Mouse (Mus musculus) midbrain, postnatal 0 days (tissue): ENCODE data around the gene Yars2. TPM values are rescaled to one million over a fixed set of nuclear protein-coding genes. Genes with fewer than 3 reads are reported as not detected.

Experiments used
- ATAC-seq: fragments of 200-750 bp; cut with Nextera tagmentation; 2 replicates; pipeline ENCODE4 v1.8.0; 2017; ENCODE audit warnings: moderate number of reproducible peaks, mild to moderate bottlenecking, moderate TSS enrichment, moderate library complexity; ENCODE audit not compliant: low FRiP score
- DNase-seq: peaks from one replicate; pipeline ENCODE4 v3.0.0-alpha.2; 2015; ENCODE audit warnings: low spot score
- H3K27ac ChIP-seq: fragments of 300-500 bp; sonication (generic); 2 replicates; pipeline ENCODE4 v1.5.1; 2014; ENCODE audit warnings: low read depth, mild to moderate bottlenecking, low read length, mixed read lengths
- H3K27me3 ChIP-seq: fragments of 300-500 bp; sonication (generic); 2 replicates; pipeline ENCODE4 v1.6.1; 2014; ENCODE audit warnings: low read length, control low read depth, mixed read lengths; ENCODE audit not compliant: insufficient read depth
- H3K36me3 ChIP-seq: fragments of 300-500 bp; sonication (generic); 2 replicates; pipeline ENCODE4 v1.6.1; 2014; ENCODE audit warnings: low read length, control low read depth, mixed read lengths; ENCODE audit not compliant: insufficient read depth
- H3K4me1 ChIP-seq: fragments of 300-500 bp; sonication (generic); 2 replicates; pipeline ENCODE4 v1.6.1; 2014; ENCODE audit warnings: mild to moderate bottlenecking, control low read depth, antibody characterized with exemption, low read length, mixed read lengths; ENCODE audit not compliant: insufficient read depth
- H3K4me2 ChIP-seq: fragments of 300-500 bp; sonication (generic); 2 replicates; pipeline ENCODE4 v1.6.1; 2014; ENCODE audit warnings: low read depth, mild to moderate bottlenecking, low read length, mixed read lengths; ENCODE audit not compliant: poor library complexity, severe bottlenecking
- H3K4me3 ChIP-seq: fragments of 300-500 bp; sonication (generic); 2 replicates; pipeline ENCODE4 v1.5.1; 2014; ENCODE audit warnings: low read depth, mild to moderate bottlenecking, low read length, moderate library complexity
- H3K9ac ChIP-seq: fragments of 300-500 bp; sonication (generic); replicated peaks from 2 replicates; pipeline ENCODE4 v1.6.1; 2014; ENCODE audit warnings: mild to moderate bottlenecking, low read length, moderate library complexity, mixed read lengths; ENCODE audit not compliant: poor library complexity, severe bottlenecking
- H3K9me3 ChIP-seq: fragments of 300-500 bp; sonication (generic); 2 replicates; pipeline ENCODE4 v1.6.1; 2016; ENCODE audit warnings: low read length, control low read depth
- CTCF ChIP-seq: IDR thresholded peaks from 2 replicates; pipeline ENCODE4 v1.5.1; 2016; ENCODE audit warnings: antibody characterized with exemption, mild to moderate bottlenecking
- WGBS: fragments of 180-500 bp; shearing (Covaris S2); extraction: QIAGEN DNeasy Blood & Tissue Kit; methylation state at CpG from one replicate; pipeline ENCODE4 v1.1.7; 2014; 5-methylcytosine and 5-hydroxymethylcytosine counted together
- polyA plus RNA-seq: library from polyadenylated mRNA; unstranded; fragments of >200 nt; fragmentation: Nextera tagmentation; extraction: Ambion mirVana; gene quantifications from 2 replicates; pipeline ENCODE4 v1.2.1, GENCODE M21; 2015
- total RNA-seq: library from RNA; depleted of rRNA; stranded (reverse); fragments of >200 nt; gene quantifications from 2 replicates; pipeline ENCODE4 v1.2.3, GENCODE M21; 2014; rRNA removed

Gene Yars2
- total RNA-seq (30.5 and 34.7 TPM in 2 replicates), polyA plus RNA-seq (25.4 and 26.7 TPM in 2 replicates)

DNA sequence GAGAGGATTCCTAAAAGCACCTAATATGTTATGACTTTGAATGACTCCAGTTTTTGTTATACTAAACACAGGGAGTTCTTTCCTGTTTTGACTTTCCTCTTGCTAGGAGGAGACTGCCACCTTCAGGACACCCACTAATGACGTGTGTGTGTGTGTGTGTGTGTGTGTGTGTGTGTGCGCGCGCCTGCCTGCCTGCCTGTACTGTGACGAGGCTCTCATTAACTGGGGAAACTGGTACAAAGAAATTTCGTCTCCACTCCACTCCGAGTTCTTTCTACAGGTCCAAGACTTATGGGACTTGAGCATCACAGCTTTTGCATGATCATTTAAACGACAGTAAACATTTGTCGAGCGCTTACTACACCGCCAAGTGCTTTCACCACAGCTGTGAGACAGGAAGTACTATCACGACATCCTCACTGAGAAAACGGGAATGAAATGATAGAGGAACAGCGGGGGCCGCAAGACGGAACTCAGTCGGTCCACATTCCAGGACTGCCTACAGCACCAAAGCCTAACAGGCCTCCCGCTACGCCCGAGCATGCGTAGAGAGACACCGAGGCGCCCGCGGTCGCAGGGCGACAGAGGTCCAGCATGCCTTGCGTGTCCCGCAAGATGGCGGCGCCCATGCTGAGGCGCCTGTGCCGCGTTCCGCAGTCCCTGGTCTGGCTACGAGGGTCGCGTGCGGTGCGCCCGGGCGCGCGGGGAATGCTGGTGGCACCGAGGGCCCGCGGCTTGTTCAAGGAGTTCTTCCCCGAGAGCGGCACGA, at the start of gene Yars2:
Gene Yars2 (plus strand): TSS at position 597 of the 769 bp plus-strand sequence.
- Histone ChIP-seq H3K27me3 (no peaks in the 10 kb centered on the region), H3K4me2 (peak within 1 kb of the TSS; percentile 91), H3K9ac (peak within 1 kb of the TSS; percentile 71), H3K27ac (peak within 1 kb of the TSS; percentile 84), H3K4me1 (peaks cover 3% of the 10 kb centered on the region; the same call in 1 of the 2 replicates), H3K4me3 (peak within 1 kb of the TSS; percentile 96), H3K36me3 (peaks cover 10% of the 10 kb centered on the region), H3K9me3 (no peaks in the 10 kb centered on the region)
- WGBS, result under 1% methylated on average over 41 of the region's 50 CpGs
- peak; percentile 99 for ATAC-seq
- TF ChIP-seq CTCF, result peak; percentile 92
- DNase-seq, result peak; percentile 96

DNA sequence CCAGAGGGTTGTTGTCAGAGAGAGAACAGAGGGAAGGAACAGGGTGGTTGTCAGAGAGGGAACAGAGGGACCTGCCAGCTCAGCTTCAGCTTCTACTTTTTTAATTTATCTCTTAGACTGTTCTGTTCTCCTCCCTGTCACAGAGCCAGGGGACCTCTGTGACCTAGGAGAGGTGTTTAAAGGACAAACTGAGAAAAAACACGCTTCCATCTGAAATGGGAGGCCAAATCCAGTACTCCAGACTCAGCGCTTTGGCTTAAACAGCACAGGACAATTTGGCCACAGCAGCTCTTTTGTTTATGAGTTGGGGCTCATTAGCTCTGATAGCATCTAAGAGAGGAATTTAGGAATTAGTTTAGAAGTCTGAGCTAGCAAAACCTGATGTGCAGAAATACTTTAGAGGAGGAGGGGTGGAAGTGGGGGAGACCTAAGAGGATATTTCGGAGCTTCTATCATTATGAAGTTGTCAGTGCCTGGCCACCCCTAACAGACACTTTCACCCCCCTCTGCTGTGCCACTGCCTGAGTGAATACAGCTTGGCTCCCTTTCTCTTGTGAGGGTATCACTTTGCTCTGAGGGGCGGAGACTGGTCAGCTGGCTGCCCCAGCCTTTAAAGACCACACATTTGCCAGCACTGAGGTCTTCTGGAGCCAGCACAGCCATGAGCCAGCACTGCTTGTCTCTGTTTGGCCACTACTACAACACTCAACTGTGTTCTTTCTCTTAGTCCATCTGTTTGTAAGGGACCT, 49.3 kb upstream of the Yars2 start:
- Histone ChIP-seq H3K4me1 (no peaks in the 10 kb centered on the region), H3K36me3 (no peaks in the 10 kb centered on the region), H3K4me3 (no peak overlapping the region), H3K27me3 (no peaks in the 10 kb centered on the region), H3K9me3 (no peaks in the 10 kb centered on the region), H3K27ac (no peak overlapping the region), H3K9ac (no peak overlapping the region), H3K4me2 (no peak overlapping the region)
- TF ChIP-seq CTCF, result no peak
- WGBS, result 43% methylated on average over 4 of the region's 4 CpGs
- DNase-seq (peak; percentile 41), ATAC-seq (no peak)

DNA sequence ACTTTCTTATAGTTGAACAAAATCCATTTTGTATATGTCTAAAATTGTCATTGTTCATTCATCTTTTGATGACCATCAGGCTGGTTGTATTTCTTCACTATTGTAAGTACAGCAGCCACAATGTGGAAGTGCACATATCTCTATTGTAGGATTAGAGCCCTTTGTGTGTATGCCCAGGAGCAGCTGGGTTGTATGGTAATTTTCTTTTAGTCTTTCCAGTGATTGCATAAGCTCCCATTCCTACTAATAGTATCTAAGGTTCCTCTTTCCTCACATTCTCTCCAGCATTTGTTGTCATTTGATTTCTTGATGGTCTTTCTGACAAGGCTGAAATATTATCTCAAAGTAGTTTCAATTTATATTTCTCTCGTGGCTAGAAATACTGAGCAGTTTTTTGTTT, 47.5 kb upstream of the Yars2 start:
- no peak for TF ChIP-seq CTCF
- WGBS, result 84% methylated on average over 1 of the region's 1 CpGs
- Histone ChIP-seq H3K9me3 (no peaks in the 10 kb centered on the region), H3K36me3 (no peaks in the 10 kb centered on the region), H3K4me3 (no peak overlapping the region), H3K4me1 (no peaks in the 10 kb centered on the region), H3K27me3 (no peaks in the 10 kb centered on the region), H3K9ac (no peak overlapping the region), H3K4me2 (no peak overlapping the region), H3K27ac (no peak overlapping the region)
- ATAC-seq (no peak), DNase-seq (no peak)

DNA sequence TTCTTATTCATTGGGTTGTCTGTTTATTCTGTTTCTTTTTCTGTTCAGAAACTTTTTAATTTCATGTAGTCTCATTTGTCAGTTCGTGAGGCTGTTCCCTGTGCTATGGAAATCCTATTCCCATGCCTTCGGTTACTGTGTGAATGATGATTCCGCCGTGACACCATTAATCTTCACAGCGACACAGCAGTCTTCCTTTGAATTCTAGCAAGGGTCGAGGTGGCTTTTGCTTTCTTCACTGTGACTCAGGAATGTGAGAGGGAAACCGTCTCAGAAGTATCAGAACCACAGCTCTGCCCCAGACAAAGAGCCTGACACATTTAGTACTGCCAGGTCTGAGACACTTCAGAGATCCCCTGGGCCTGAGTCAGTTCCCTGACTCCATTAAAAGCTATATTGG, 46.9 kb upstream of the Yars2 start:
- no peaks in the 10 kb centered on the region for H3K36me3 ChIP-seq
- H3K27ac ChIP-seq, result no peak overlapping the region
- no peaks in the 10 kb centered on the region for H3K27me3 ChIP-seq
- H3K9me3 ChIP-seq, result no peaks in the 10 kb centered on the region
- 56% methylated on average over 7 of the region's 7 CpGs for WGBS
- no peak overlapping the region for H3K9ac ChIP-seq
- H3K4me3 ChIP-seq, result no peak overlapping the region
- no peak overlapping the region for H3K4me2 ChIP-seq
- DNase-seq, result no peak
- no peak for ATAC-seq
- no peak for TF ChIP-seq CTCF
- H3K4me1 ChIP-seq, result no peaks in the 10 kb centered on the region

DNA sequence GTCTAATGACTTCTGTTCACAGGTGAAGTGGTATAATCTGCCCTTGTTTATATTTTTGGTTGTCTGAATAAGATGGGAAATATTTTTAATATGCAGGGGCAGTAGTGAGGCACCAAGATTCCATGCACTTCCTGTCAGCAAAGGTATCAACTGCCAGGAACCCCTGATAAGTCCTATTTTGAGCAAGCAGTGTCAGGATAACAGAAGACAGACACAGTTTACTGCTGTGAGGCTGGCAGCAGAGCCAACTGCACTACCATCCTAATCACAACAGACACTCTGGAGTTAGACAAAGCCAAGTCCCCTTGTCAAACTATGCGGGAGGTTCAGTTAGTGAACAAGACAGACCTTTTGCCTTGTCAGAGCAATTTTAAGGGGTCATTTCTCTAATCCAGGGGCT, 46.1 kb upstream of the Yars2 start:
- no peak overlapping the region for H3K27ac ChIP-seq
- H3K9me3 ChIP-seq, result no peaks in the 10 kb centered on the region
- no peak overlapping the region for H3K9ac ChIP-seq
- H3K36me3 ChIP-seq, result no peaks in the 10 kb centered on the region
- H3K4me3 ChIP-seq, result no peak overlapping the region
- no peaks in the 10 kb centered on the region for H3K27me3 ChIP-seq
- TF ChIP-seq CTCF, result no peak
- H3K4me2 ChIP-seq, result no peak overlapping the region
- 69% methylated on average over 1 of the region's 1 CpGs for whole genome bisulfite sequencing
- ATAC-seq (no peak), DNase-seq (no peak)
- no peaks in the 10 kb centered on the region for H3K4me1 ChIP-seq

DNA sequence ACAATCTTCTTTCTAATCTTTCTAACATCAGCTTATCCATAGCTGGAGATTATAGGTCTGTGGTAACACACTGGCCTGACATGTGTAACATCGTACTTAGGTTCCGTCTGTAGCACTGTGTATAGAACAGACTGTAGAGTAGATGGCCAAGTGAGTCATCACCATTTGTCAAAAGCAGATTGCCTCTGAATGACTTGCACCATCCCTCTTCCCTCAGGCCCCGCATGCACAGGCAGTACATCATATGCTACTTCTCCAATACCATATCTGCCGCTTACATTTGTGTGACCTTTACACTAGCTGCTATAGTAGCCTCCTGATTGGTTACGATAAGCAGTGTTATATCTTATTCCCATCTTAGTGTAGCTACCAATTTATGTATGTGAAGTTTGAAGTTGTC, 41.9 kb upstream of the Yars2 start:
- no peak for ATAC-seq
- Histone ChIP-seq H3K27me3 (no peaks in the 10 kb centered on the region), H3K4me3 (no peak overlapping the region), H3K36me3 (no peaks in the 10 kb centered on the region), H3K4me1 (no peaks in the 10 kb centered on the region), H3K9me3 (no peaks in the 10 kb centered on the region), H3K27ac (no peak overlapping the region), H3K9ac (no peak overlapping the region), H3K4me2 (no peak overlapping the region)
- TF ChIP-seq CTCF, result no peak
- 95% methylated on average over 5 of the region's 5 CpGs for WGBS
- no peak for DNase-seq
